Mouse (Mus musculus): ENCODE measurements at regions not wholly inside any gene's neighbourhood (a gene's known extent, or its start where the extent isn't known, plus 50 kb on each side); places are given as distances from the start of the nearest gene placed in this dataset.

GRCm38 (mm10) chr16:92928201-92928600 is 102.3 kb upstream of the Runx1 start:
- Histone ChIP-seq H3K9ac (replicated peaks) (no peak overlapping the region), H3K36me3 (replicated peaks; ENCODE audit: insufficient read depth, low read length) (no peaks in the 10 kb centered on the region), H3K4me2 (ENCODE audit: low read depth, low read length) (no peak overlapping the region), H3K27ac (ENCODE audit: low read depth) (no peak overlapping the region), H3K27me3 (ENCODE audit: insufficient read depth, low read length) (no peaks in the 10 kb centered on the region), H3K4me3 (ENCODE audit: low read depth, low read length) (no peak overlapping the region), H3K9me3 (ENCODE audit: low read length) (no peaks in the 10 kb centered on the region), H3K4me1 (ENCODE audit: insufficient read depth) (no peaks in the 10 kb centered on the region)
- TF ChIP-seq EP300 (IDR thresholded peaks at IDR 0.05; ENCODE audit: low read depth): no peak
- no peak for TF ChIP-seq CTCF (IDR thresholded peaks at IDR 0.05; ENCODE audit: low read depth)
- no peak for DNase-seq
- ATAC-seq: no peak
- 39% methylated on average over 7 of the region's 7 CpGs for WGBS (ENCODE audit: insufficient replicate concordance)

- no peak overlapping the region for H3K27ac ChIP-seq (ENCODE audit: low read depth)
- no peaks in the 10 kb centered on the region for H3K4me1 ChIP-seq (ENCODE audit: insufficient read depth)
- H3K27me3 ChIP-seq (ENCODE audit: insufficient read depth, low read length): no peaks in the 10 kb centered on the region
- TF ChIP-seq CTCF (IDR thresholded peaks at IDR 0.05; ENCODE audit: low read depth): no peak
- TF ChIP-seq EP300 (IDR thresholded peaks at IDR 0.05; ENCODE audit: low read depth): no peak
- no peak overlapping the region for H3K4me3 ChIP-seq (ENCODE audit: low read depth, low read length)
- no peaks in the 10 kb centered on the region for H3K36me3 ChIP-seq (replicated peaks; ENCODE audit: insufficient read depth, low read length)
- no peak overlapping the region for H3K9ac ChIP-seq (replicated peaks)
- no peak for DNase-seq
- no peak overlapping the region for H3K4me2 ChIP-seq (ENCODE audit: low read depth, low read length)
- ATAC-seq: no peak
- WGBS (ENCODE audit: insufficient replicate concordance): 21% methylated on average over 2 of the region's 2 CpGs
- H3K9me3 ChIP-seq (ENCODE audit: low read length): no peaks in the 10 kb centered on the region
Measured at GRCm38 (mm10) chr16:92927662-92928061, 101.7 kb upstream of the Runx1 start.

GRCm38 (mm10) chr16:92926853-92927252 is 100.9 kb upstream of the Runx1 start:
- Histone ChIP-seq H3K4me2 (ENCODE audit: low read depth, low read length) (no peak overlapping the region), H3K4me1 (ENCODE audit: insufficient read depth) (no peaks in the 10 kb centered on the region), H3K9me3 (ENCODE audit: low read length) (no peaks in the 10 kb centered on the region), H3K9ac (replicated peaks) (no peak overlapping the region), H3K36me3 (replicated peaks; ENCODE audit: insufficient read depth, low read length) (no peaks in the 10 kb centered on the region), H3K4me3 (ENCODE audit: low read depth, low read length) (no peak overlapping the region), H3K27me3 (ENCODE audit: insufficient read depth, low read length) (no peaks in the 10 kb centered on the region), H3K27ac (ENCODE audit: low read depth) (no peak overlapping the region)
- WGBS (ENCODE audit: insufficient replicate concordance): 47% methylated on average over 5 of the region's 5 CpGs
- DNase-seq: no peak
- no peak for TF ChIP-seq EP300 (IDR thresholded peaks at IDR 0.05; ENCODE audit: low read depth)
- no peak for TF ChIP-seq CTCF (IDR thresholded peaks at IDR 0.05; ENCODE audit: low read depth)
- ATAC-seq: no peak

GRCm38 (mm10) chr16:92920947-92921346 is 95.0 kb upstream of the Runx1 start:
- Histone ChIP-seq H3K36me3 (replicated peaks; ENCODE audit: insufficient read depth, low read length) (no peaks in the 10 kb centered on the region), H3K9me3 (ENCODE audit: low read length) (no peaks in the 10 kb centered on the region), H3K27ac (ENCODE audit: low read depth) (no peak overlapping the region), H3K4me1 (ENCODE audit: insufficient read depth) (no peaks in the 10 kb centered on the region), H3K4me2 (ENCODE audit: low read depth, low read length) (no peak overlapping the region), H3K9ac (replicated peaks) (no peak overlapping the region), H3K27me3 (ENCODE audit: insufficient read depth, low read length) (no peaks in the 10 kb centered on the region), H3K4me3 (ENCODE audit: low read depth, low read length) (no peak overlapping the region)
- DNase-seq: no peak
- WGBS (ENCODE audit: insufficient replicate concordance): 43% methylated on average over 4 of the region's 4 CpGs
- TF ChIP-seq CTCF (IDR thresholded peaks at IDR 0.05; ENCODE audit: low read depth): no peak
- TF ChIP-seq EP300 (IDR thresholded peaks at IDR 0.05; ENCODE audit: low read depth): no peak
- no peak for ATAC-seq

DNA sequence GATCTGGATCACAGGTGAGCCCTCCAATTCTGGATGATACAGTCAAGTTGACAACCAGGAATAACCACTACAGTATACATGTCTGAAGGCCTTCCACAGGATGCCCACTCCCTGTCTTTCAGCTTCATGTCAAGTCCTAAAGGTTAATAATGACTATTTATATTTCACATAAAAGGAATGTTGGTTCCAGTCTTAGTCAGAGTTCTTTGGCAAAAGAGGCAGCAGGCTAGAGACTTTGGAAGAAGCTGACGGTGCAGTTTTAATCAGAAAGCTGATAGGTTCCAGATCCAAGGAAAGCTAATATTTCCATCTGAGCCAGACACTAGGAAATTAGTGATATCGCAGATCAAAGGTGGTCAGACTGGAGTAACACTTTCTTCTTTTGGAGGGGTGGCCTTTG is 91.4 kb upstream of the Runx1 start:
- Histone ChIP-seq H3K9me3 (ENCODE audit: low read length) (no peaks in the 10 kb centered on the region), H3K9ac (replicated peaks) (no peak overlapping the region), H3K36me3 (replicated peaks; ENCODE audit: insufficient read depth, low read length) (no peaks in the 10 kb centered on the region), H3K4me3 (ENCODE audit: low read depth, low read length) (no peak overlapping the region), H3K27ac (ENCODE audit: low read depth) (no peak overlapping the region), H3K4me1 (ENCODE audit: insufficient read depth) (no peaks in the 10 kb centered on the region), H3K27me3 (ENCODE audit: insufficient read depth, low read length) (no peaks in the 10 kb centered on the region), H3K4me2 (ENCODE audit: low read depth, low read length) (no peak overlapping the region)
- DNase-seq (no peak), ATAC-seq (no peak)
- WGBS (ENCODE audit: insufficient replicate concordance): 75% methylated on average over 2 of the region's 2 CpGs
- TF ChIP-seq CTCF (IDR thresholded peaks at IDR 0.05; ENCODE audit: low read depth): no peak
- TF ChIP-seq EP300 (IDR thresholded peaks at IDR 0.05; ENCODE audit: low read depth): no peak

DNA sequence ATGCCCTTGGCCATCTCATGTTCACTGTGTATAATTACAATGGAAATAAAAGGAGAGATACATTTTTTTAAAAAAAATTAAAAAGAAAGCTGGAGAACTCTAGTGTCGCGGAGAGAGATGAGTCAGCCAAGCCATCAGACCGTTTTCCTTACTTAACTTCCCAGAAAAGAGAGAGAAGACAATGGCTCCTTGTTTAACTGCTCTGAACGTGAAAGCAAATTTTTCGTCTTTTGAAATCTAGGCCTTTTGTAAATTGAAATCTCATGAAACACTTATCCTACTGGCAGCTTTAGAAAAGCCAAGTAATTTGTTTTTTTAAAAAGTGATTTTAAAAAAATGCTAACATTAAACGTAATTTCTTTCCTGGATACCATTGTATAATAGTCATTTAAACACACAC is 89.7 kb upstream of the Runx1 start:
- WGBS (ENCODE audit: insufficient replicate concordance): 83% methylated on average over 6 of the region's 6 CpGs
- Histone ChIP-seq H3K9me3 (ENCODE audit: low read length) (no peaks in the 10 kb centered on the region), H3K36me3 (replicated peaks; ENCODE audit: insufficient read depth, low read length) (no peaks in the 10 kb centered on the region), H3K4me2 (ENCODE audit: low read depth, low read length) (no peak overlapping the region), H3K27ac (ENCODE audit: low read depth) (no peak overlapping the region), H3K4me3 (ENCODE audit: low read depth, low read length) (no peak overlapping the region), H3K9ac (replicated peaks) (no peak overlapping the region), H3K4me1 (ENCODE audit: insufficient read depth) (no peaks in the 10 kb centered on the region), H3K27me3 (ENCODE audit: insufficient read depth, low read length) (no peaks in the 10 kb centered on the region)
- TF ChIP-seq CTCF (IDR thresholded peaks at IDR 0.05; ENCODE audit: low read depth): no peak
- DNase-seq (no peak), ATAC-seq (no peak)

DNA sequence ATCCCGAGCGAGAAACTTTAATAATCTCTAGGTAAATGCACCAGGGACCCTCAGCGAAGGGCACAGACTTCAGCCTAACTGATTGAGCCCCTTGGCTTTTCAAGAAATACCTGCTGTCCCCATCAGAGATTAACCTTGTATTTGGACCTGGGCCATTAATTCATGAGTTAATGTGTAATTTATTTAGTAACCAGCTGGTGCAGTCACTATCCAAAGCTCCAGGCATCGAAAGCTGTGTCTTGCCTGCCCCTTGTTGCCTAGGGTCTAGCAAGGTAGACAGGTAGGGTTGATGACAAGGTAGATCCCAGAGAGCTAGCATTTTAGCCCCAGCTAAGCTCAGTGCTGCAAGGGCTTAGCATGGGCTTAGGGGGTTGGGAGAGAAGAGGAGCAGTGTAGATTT is 80.9 kb upstream of the Runx1 start:
- H3K27ac ChIP-seq (ENCODE audit: low read depth): no peak overlapping the region
- DNase-seq (no peak), ATAC-seq (no peak)
- H3K4me2 ChIP-seq (ENCODE audit: low read depth, low read length): no peak overlapping the region
- H3K9me3 ChIP-seq (ENCODE audit: low read length): no peaks in the 10 kb centered on the region
- no peak overlapping the region for H3K9ac ChIP-seq (replicated peaks)
- no peaks in the 10 kb centered on the region for H3K4me1 ChIP-seq (ENCODE audit: insufficient read depth)
- H3K4me3 ChIP-seq (ENCODE audit: low read depth, low read length): no peak overlapping the region
- TF ChIP-seq CTCF (IDR thresholded peaks at IDR 0.05; ENCODE audit: low read depth) (no peak), EP300 (IDR thresholded peaks at IDR 0.05; ENCODE audit: low read depth) (no peak)
- WGBS (ENCODE audit: insufficient replicate concordance): 85% methylated on average over 4 of the region's 4 CpGs
- H3K36me3 ChIP-seq (replicated peaks; ENCODE audit: insufficient read depth, low read length): no peaks in the 10 kb centered on the region
- H3K27me3 ChIP-seq (ENCODE audit: insufficient read depth, low read length): no peaks in the 10 kb centered on the region
